Mouse (Mus musculus): ENCODE results near the gene AU040320.

Gene AU040320

DNA sequence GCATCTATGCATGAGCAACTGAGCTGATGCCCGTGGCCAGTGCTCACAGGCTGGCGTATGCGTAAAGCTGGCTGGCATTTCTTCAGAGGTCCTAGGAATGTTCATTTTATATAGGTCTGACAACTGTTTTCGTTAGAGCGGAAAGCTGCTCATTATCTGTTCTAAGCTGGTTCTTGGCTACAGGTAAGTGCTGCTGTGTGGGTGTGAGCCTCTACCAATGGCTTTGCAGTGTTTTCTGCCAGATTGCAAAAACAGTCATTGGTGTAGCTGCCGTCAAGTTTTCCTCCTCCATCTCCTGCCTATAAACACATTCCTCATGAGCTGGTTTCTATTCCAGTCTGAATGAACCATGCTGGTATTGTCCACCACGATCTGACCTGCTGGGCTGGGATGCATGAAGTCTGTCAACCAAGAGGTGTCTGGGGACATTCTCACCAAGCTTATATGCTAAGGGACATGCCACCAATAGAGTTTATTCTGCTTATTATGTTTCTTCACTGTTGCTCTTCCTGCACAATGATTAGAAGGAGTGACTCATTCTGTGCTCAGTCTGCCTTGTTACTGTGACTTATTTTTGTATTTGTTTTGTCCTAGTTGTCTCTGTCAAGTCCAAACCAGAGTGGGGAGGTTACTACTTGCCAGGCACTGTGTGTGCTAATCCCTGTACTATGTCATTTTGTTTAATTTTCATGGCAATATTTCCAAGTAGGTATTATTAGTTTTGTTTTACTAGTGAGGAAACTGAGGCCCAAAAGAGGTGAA lies 39.2 kb downstream of the AU040320 start:
- no peak for DNase-seq

DNA sequence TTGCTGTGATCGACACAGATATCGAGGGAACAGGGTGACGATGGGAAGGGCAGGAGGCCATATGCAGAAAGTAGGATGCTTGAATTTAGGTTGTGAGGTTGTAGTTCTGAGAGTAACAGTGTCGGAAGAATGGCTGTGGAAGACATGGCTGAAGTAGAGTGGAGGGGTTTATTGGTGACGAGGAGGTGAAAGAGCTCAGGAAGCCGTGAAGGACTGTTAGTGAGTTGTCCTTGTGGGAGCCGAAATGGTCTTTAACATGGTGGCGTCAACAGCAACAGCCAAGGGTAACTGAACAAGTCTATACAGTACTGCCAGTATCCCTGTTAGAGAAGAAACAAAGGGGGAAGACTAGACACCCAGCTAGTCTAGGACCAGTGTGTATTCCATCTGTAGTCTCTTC lies 48.8 kb downstream of the AU040320 start:
- DNase-seq = no peak

- peak; percentile 9 to 55 for DNase-seq
Measured at GRCm38 (mm10) chr4:126803268-126803873, 50.0 kb downstream of the AU040320 start.

GRCm38 (mm10) chr4:126805741-126806140 lies 52.4 kb downstream of the AU040320 start:
- DNase-seq = no peak

GRCm38 (mm10) chr4:126806692-126807427 lies 53.5 kb downstream of the AU040320 start:
- no peak for DNase-seq

DNA sequence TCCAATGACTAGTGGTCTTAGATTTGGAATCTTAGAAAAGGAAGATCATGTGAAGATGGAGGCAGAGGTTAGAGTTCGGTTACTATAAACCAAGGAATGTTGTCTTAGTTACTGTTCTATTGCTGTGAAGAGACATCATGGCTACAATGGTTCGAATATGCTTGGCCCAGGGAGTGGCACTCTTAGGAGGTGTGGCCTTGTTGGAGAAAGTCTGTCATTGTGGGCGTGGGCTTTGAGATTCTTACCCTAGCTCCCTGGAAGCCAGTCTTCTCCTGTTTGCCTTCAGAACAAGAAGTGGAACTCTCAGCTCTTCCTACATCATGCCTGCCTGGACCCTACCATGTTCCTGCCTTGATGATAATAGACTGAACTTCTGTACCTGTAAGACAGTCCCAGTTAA lies 57.2 kb downstream of the AU040320 start:
- no peak for DNase-seq

- DNase-seq = no peak
Measured at GRCm38 (mm10) chr4:126813212-126813611, 59.9 kb downstream of the AU040320 start.

GRCm38 (mm10) chr4:126814854-126815253 lies 61.5 kb downstream of the AU040320 start:
- DNase-seq = no peak

- DNase-seq = no peak
Measured at GRCm38 (mm10) chr4:126822891-126823882, 69.8 kb downstream of the AU040320 start.

- DNase-seq = no peak
Measured at GRCm38 (mm10) chr4:126823917-126824316, 70.6 kb downstream of the AU040320 start.

DNA sequence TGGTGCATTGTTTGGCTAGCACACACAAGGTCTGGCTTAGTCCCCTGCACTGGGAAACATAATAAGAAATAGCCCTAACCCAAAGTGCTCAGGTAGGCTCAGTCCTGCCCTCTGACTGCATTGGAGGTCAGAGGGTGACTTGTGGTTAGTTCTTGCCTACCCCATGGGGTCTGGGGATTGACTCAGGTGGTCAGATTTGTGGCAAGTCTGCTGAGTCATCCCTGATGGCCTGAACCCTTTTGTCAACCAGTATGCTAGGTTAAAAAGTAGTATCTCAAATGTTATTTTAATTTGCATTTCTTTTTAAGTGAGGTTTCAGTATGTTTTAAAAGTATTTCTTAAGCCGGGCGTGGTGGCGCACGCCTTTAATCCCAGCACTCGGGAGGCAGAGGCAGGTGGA lies 77.8 kb downstream of the AU040320 start:
- DNase-seq = no peak

DNA sequence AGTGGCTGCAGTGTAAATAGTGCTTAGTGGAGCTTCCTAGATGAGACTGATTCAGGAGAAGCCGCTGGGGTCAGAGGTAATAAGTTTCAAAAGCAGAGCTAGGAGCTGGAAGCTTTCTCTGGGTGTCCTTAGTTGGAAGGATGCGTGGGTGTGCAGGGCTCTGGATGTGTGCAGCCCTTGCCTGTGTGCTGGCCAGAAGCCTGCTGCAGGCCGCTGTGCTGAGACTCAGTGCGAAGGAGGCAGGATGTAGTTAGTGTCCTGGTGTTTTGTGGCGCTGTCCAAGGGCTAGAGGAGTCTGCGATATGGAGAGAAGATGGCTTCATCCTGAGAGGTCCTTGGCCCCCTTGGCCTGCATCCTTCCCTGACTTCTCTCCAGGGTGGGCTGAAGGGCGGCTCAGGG lies 85.5 kb downstream of the AU040320 start:
- no peak for DNase-seq

DNA sequence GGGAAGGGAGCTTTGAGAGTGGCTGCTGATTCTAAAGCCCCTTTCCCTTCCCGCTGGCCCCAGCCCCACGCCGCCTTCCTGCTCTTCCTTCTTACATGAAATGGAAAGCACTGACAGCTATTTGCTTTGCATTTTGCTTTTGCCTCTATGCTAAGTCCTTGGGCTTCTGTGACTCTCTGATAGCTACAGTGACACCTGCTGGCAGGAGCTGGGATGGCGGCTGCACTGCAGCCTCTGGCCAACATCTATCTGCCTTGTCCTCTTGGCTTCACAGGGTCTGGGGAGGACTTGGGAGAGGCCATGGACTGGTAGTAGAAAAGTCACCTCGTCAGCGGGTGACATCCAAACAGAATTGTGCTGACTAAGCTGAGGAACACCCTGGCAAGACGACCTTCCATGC lies 86.5 kb downstream of the AU040320 start:
- peak; percentile 77 to 91 for DNase-seq

DNA sequence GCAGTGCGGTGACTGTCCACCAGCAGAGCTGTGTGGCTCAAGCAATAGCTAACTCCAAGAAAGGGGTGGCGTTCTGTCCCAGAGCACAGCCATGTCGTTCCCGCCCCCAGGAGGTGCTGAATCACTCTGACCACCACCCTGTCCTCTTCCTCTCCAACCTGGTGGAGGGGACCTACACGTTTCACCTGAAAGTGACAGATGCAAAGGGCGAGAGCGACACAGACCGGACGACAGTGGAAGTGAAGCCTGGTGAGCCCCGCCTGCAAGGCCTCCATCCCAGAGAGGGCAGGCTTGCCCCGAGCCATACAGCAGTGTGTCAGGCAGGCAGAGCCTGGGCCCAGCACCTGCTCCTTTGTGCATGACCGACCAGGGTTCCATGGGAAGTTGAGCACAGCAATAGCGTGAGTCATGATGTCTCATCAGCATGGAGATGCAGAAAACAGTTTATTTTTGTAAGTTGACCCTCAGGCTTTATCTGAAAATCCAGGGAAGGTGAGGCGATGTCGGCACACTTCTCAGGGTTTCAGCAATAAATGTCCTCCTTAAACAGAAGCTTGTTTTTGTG lies 87.7 kb downstream of the AU040320 start:
- no peak for DNase-seq

DNA sequence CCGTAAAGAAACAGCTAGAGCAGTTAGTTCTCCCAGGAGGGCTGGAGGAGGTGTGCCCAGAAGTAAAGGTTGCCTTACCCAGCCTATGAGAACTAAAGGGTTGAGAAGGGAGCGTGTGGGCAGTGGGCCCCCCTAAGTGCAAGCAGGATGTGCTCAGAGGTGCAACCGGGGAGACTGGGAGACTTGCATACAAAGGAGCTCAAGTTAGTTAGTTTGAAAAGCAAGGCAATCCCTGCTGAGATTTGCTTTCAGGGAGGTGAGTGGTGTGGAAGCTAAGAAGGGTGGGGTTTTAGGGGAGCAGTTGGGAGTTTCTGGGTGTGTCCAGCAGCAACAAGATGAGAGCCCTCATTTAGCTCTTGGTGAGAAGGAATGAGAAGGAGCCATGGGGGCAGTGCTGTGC lies 89.6 kb downstream of the AU040320 start:
- DNase-seq = no peak

DNA sequence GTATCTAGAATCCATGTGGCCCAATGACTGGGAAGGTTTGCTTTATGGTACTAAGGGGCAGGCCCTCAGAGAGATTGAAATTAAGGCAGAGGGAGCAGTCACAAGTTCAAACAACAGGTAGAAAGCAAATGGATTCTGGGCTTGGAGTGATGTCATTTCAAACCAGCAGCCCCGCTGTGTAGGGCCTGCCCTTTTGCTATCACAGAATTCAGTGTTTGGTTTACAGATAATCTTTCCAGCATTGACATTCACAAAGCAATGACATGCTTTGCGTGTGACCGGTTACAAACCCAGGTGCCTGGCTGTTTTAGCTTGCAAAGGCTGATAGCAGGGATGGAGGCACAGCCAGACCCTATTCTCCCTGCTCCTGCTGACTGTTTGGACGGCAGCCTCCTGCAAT lies 92.3 kb downstream of the AU040320 start:
- no peak for DNase-seq

- no peak for DNase-seq
Measured at GRCm38 (mm10) chr4:126846971-126847370, 93.6 kb downstream of the AU040320 start.

GRCm38 (mm10) chr4:126850019-126850777 lies 96.9 kb downstream of the AU040320 start:
- DNase-seq = no peak

DNA sequence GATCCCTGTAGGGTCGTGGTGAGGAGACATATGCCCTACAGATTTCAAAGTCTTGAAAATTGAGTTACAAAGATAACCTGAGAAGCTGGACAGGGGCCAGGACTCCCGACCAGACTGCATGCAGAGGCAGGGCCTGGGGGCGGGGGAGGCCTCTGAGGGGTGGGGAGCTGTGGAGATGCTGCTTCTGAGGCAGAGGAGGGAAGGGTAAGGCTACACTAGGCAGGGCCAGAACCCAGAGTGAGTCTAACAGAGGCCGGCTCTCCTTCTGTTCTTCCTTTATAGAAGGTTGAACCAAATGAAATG lies 97.4 kb downstream of the AU040320 start:
- DNase-seq = no peak

DNA sequence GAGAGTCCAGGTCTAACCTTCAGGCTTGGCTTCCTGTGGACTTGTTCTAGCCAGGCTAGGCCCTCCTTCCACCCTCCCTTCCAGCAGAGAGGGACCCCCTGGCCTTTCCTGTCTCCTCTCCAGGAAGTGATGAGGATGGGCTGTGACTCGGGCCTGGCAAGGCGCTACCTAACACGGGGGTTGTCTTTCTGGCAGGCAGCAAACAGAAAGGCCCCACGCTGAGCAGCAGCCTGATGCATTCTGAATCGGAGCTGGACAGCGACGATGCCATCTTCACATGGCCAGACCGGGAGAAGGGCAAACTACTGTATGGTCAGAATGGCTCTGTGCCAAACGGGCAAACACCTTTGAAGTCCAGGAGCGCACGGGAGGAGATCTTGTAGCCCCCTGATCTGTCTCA lies 99.6 kb downstream of the AU040320 start:
- no peak for DNase-seq

DNA sequence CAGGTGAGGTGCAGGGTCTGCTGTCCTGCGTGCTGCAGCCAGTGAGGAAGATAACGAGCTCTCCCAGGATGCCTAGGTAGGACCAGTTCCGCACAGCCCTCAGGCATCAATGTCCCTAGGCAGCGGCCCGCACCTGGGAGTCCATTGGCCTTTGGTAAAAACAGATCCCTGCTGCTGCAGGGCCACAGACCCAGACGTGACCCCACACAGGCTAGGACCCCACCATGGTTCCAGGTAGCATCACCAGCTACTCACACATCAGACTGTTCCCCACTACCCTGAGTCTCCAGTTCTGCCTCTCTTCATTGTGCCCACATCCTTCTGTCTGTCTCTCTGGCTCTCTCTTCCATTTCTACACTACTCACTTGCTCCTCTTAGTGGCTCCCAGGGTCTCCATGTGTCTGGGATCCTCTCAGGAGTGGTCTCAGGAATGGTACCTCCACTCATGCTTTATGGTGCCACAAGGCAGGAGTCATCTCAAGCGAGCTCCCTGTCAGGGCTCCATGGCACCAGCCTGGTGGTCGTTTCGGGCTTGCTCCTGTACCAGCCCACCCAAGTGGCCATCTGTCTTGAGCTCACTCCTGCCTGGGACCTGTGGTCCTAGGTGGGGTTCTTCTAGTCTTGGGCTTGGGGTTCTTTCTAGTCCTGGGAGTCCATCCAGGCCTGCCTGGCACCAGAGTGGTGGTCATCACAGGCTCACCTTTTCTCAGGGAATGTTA lies 107.1 kb downstream of the AU040320 start:
- DNase-seq = no peak

Measured in kidney, postnatal 25 days (tissue).